Mouse (Mus musculus): ENCODE data around the gene Gucd1. TPM values are rescaled to one million over a fixed set of nuclear protein-coding genes. Genes with fewer than 3 reads are reported as not detected.

Gene Gucd1
- polyA plus RNA-seq, 1 experiment from 2014 or later: 19.7 TPM

GRCm38 (mm10) chr10:75490731-75491130 is 27.0 kb downstream of the Gucd1 start:
- Histone ChIP-seq H3K27ac (ENCODE audit: low read length) (no peak overlapping the region), H3K4me3 (ENCODE audit: low read depth, low read length) (no peak overlapping the region), H3K9me3 (replicated peaks; ENCODE audit: control insufficient read depth, low read length, poor library complexity, severe bottlenecking) (no peaks in the 10 kb centered on the region), H3K4me1 (ENCODE audit: control insufficient read depth, insufficient read depth, low read length) (no peaks in the 10 kb centered on the region), H3K4me2 (ENCODE audit: low read length) (no peak overlapping the region), H3K9ac (ENCODE audit: low read depth, low read length) (no peak overlapping the region), H3K27me3 (ENCODE audit: control insufficient read depth, insufficient read depth, low read depth, low read length) (no peaks in the 10 kb centered on the region), H3K36me3 (ENCODE audit: control insufficient read depth, insufficient read depth, low read length) (no peaks in the 10 kb centered on the region)
- ATAC-seq: no peak
- WGBS: 81% methylated on average over 2 of the region's 2 CpGs

- 75% methylated on average over 2 of the region's 2 CpGs for WGBS
- Histone ChIP-seq H3K4me3 (ENCODE audit: low read depth, low read length) (no peak overlapping the region), H3K27me3 (ENCODE audit: control insufficient read depth, insufficient read depth, low read depth, low read length) (no peaks in the 10 kb centered on the region), H3K4me1 (ENCODE audit: control insufficient read depth, insufficient read depth, low read length) (no peaks in the 10 kb centered on the region), H3K27ac (ENCODE audit: low read length) (no peak overlapping the region), H3K9me3 (replicated peaks; ENCODE audit: control insufficient read depth, low read length, poor library complexity, severe bottlenecking) (no peaks in the 10 kb centered on the region), H3K36me3 (ENCODE audit: control insufficient read depth, insufficient read depth, low read length) (no peaks in the 10 kb centered on the region), H3K4me2 (ENCODE audit: low read length) (no peak overlapping the region), H3K9ac (ENCODE audit: low read depth, low read length) (no peak overlapping the region)
- no peak for ATAC-seq
These were observed 28.2 kb downstream of the Gucd1 start for GRCm38 (mm10) chr10:75489522-75489921.

DNA sequence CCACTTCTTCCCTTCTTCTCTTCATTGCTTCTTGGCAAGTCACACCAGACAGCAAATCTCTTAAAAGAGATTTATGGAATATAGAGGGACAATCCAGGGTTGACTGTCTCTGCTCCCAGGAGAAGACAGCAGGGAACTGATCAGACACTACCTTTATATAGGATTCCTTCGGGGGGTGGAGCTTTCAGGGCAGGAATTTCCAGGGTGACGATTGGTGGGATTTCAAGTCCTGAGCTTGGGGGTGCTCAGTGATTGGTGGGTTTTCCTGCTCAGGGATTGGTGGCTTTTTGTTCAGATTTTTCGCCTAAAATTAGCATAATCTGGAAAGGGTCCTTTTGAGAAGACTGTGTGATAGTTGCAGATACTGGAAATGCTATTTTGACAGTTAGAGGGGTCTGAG is 30.6 kb downstream of the Gucd1 start:
- WGBS: 67% methylated on average over 3 of the region's 3 CpGs
- Histone ChIP-seq H3K4me2 (ENCODE audit: low read length) (no peak overlapping the region), H3K9ac (ENCODE audit: low read depth, low read length) (no peak overlapping the region), H3K4me3 (ENCODE audit: low read depth, low read length) (no peak overlapping the region), H3K9me3 (replicated peaks; ENCODE audit: control insufficient read depth, low read length, poor library complexity, severe bottlenecking) (no peaks in the 10 kb centered on the region), H3K27ac (ENCODE audit: low read length) (no peak overlapping the region), H3K27me3 (ENCODE audit: control insufficient read depth, insufficient read depth, low read depth, low read length) (no peaks in the 10 kb centered on the region), H3K4me1 (ENCODE audit: control insufficient read depth, insufficient read depth, low read length) (no peaks in the 10 kb centered on the region), H3K36me3 (ENCODE audit: control insufficient read depth, insufficient read depth, low read length) (no peaks in the 10 kb centered on the region)
- no peak for ATAC-seq

- WGBS: 52% methylated on average over 9 of the region's 9 CpGs
- no peak overlapping the region for H3K9ac ChIP-seq (ENCODE audit: low read depth, low read length)
- no peak overlapping the region for H3K4me2 ChIP-seq (ENCODE audit: low read length)
- H3K27ac ChIP-seq (ENCODE audit: low read length): no peak overlapping the region
- H3K4me3 ChIP-seq (ENCODE audit: low read depth, low read length): no peak overlapping the region
- H3K27me3 ChIP-seq (ENCODE audit: control insufficient read depth, insufficient read depth, low read depth, low read length): no peaks in the 10 kb centered on the region
- H3K4me1 ChIP-seq (ENCODE audit: control insufficient read depth, insufficient read depth, low read length): no peaks in the 10 kb centered on the region
- ATAC-seq: no peak; the same call in 1 of the 2 replicates
- no peaks in the 10 kb centered on the region for H3K9me3 ChIP-seq (replicated peaks; ENCODE audit: control insufficient read depth, low read length, poor library complexity, severe bottlenecking)
- no peaks in the 10 kb centered on the region for H3K36me3 ChIP-seq (ENCODE audit: control insufficient read depth, insufficient read depth, low read length)
These were observed 31.4 kb downstream of the Gucd1 start for GRCm38 (mm10) chr10:75486086-75486979.

GRCm38 (mm10) chr10:75484767-75485166 is 33.0 kb downstream of the Gucd1 start:
- Histone ChIP-seq H3K9me3 (replicated peaks; ENCODE audit: control insufficient read depth, low read length, poor library complexity, severe bottlenecking) (no peaks in the 10 kb centered on the region), H3K27me3 (ENCODE audit: control insufficient read depth, insufficient read depth, low read depth, low read length) (no peaks in the 10 kb centered on the region), H3K9ac (ENCODE audit: low read depth, low read length) (no peak overlapping the region), H3K27ac (ENCODE audit: low read length) (no peak overlapping the region), H3K4me2 (ENCODE audit: low read length) (no peak overlapping the region), H3K36me3 (ENCODE audit: control insufficient read depth, insufficient read depth, low read length) (no peaks in the 10 kb centered on the region), H3K4me3 (ENCODE audit: low read depth, low read length) (no peak overlapping the region), H3K4me1 (ENCODE audit: control insufficient read depth, insufficient read depth, low read length) (no peaks in the 10 kb centered on the region)
- ATAC-seq: no peak
- 79% methylated on average over 6 of the region's 6 CpGs for WGBS

DNA sequence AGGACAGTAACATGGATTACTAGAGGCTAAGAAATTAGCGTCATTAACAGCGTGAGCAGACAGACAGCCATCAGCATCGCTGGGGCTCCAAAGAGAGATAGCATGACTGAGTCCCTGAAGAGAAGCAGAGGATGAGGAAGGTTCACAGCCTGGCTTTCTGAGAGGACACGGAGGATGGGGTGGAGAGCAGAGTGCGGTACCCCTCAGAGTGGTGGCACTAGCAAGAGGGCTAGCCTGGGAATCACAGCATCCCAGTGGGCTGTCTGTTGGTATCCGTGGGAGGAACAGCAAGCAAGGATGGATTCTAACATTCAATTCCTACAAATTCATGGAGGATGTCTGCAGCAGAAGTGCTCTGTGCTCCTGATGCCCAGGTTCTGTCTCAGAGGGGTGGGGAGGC is 33.7 kb downstream of the Gucd1 start:
- no peaks in the 10 kb centered on the region for H3K36me3 ChIP-seq (ENCODE audit: control insufficient read depth, insufficient read depth, low read length)
- no peak overlapping the region for H3K4me2 ChIP-seq (ENCODE audit: low read length)
- H3K27ac ChIP-seq (ENCODE audit: low read length): no peak overlapping the region
- H3K4me3 ChIP-seq (ENCODE audit: low read depth, low read length): no peak overlapping the region
- no peaks in the 10 kb centered on the region for H3K9me3 ChIP-seq (replicated peaks; ENCODE audit: control insufficient read depth, low read length, poor library complexity, severe bottlenecking)
- no peak overlapping the region for H3K9ac ChIP-seq (ENCODE audit: low read depth, low read length)
- no peaks in the 10 kb centered on the region for H3K27me3 ChIP-seq (ENCODE audit: control insufficient read depth, insufficient read depth, low read depth, low read length)
- H3K4me1 ChIP-seq (ENCODE audit: control insufficient read depth, insufficient read depth, low read length): no peaks in the 10 kb centered on the region
- WGBS: 88% methylated on average over 6 of the region's 6 CpGs
- no peak for ATAC-seq

DNA sequence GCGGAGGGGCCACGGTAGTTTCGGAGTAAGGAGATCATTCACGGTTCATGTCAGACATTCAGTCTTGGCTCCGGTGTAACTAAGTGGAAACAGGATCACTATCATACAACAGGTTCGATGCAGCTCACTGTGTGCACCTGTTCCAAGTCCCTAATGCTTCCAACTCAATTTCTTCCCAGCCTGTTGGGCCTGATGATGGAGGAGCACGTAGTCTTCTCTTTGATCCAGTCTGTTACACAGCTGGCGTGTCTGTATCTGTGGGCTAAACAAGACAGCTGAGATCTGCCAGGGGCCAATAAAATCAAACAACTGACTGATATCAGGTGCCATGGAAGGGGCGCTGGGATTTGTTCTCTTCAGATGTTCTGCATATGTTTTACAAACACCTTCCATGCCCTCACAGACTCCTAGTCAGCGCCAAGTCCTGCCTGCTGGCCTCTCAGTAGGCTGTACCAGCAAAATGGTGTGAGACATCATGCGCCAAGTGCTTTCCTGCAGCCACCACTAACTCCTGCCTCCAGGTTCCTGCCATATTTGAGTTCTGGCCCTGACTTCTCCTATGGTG is 34.8 kb downstream of the Gucd1 start:
- H3K9ac ChIP-seq (ENCODE audit: low read depth, low read length): no peak overlapping the region
- H3K4me3 ChIP-seq (ENCODE audit: low read depth, low read length): no peak overlapping the region
- no peaks in the 10 kb centered on the region for H3K27me3 ChIP-seq (ENCODE audit: control insufficient read depth, insufficient read depth, low read depth, low read length)
- H3K36me3 ChIP-seq (ENCODE audit: control insufficient read depth, insufficient read depth, low read length): no peaks in the 10 kb centered on the region
- H3K9me3 ChIP-seq (replicated peaks; ENCODE audit: control insufficient read depth, low read length, poor library complexity, severe bottlenecking): no peaks in the 10 kb centered on the region
- no peak overlapping the region for H3K4me2 ChIP-seq (ENCODE audit: low read length)
- no peaks in the 10 kb centered on the region for H3K4me1 ChIP-seq (ENCODE audit: control insufficient read depth, insufficient read depth, low read length)
- WGBS: 78% methylated on average over 11 of the region's 11 CpGs
- no peak overlapping the region for H3K27ac ChIP-seq (ENCODE audit: low read length)
- no peak for ATAC-seq

GRCm38 (mm10) chr10:75482271-75482670 is 35.5 kb downstream of the Gucd1 start:
- no peak for ATAC-seq
- H3K27ac ChIP-seq (ENCODE audit: low read length): no peak overlapping the region
- no peaks in the 10 kb centered on the region for H3K9me3 ChIP-seq (replicated peaks; ENCODE audit: control insufficient read depth, low read length, poor library complexity, severe bottlenecking)

GRCm38 (mm10) chr10:75481703-75482102 is 36.1 kb downstream of the Gucd1 start:
- Histone ChIP-seq H3K4me3 (ENCODE audit: low read depth, low read length) (no peak overlapping the region), H3K36me3 (ENCODE audit: control insufficient read depth, insufficient read depth, low read length) (no peaks in the 10 kb centered on the region), H3K4me2 (ENCODE audit: low read length) (no peak overlapping the region), H3K9me3 (replicated peaks; ENCODE audit: control insufficient read depth, low read length, poor library complexity, severe bottlenecking) (no peaks in the 10 kb centered on the region), H3K27ac (ENCODE audit: low read length) (no peak overlapping the region), H3K4me1 (ENCODE audit: control insufficient read depth, insufficient read depth, low read length) (no peaks in the 10 kb centered on the region), H3K9ac (ENCODE audit: low read depth, low read length) (no peak overlapping the region), H3K27me3 (ENCODE audit: control insufficient read depth, insufficient read depth, low read depth, low read length) (no peaks in the 10 kb centered on the region)
- no peak for ATAC-seq
- 86% methylated on average over 4 of the region's 4 CpGs for WGBS

More at GRCm38 (mm10) chr10:75482271-75482670, 35.5 kb downstream of the Gucd1 start:
- H3K4me2 ChIP-seq (ENCODE audit: low read length): no peak overlapping the region
- H3K4me3 ChIP-seq (ENCODE audit: low read depth, low read length): no peak overlapping the region
- H3K9ac ChIP-seq (ENCODE audit: low read depth, low read length): no peak overlapping the region
- WGBS: 90% methylated on average over 5 of the region's 5 CpGs
- H3K36me3 ChIP-seq (ENCODE audit: control insufficient read depth, insufficient read depth, low read length): no peaks in the 10 kb centered on the region
- H3K27me3 ChIP-seq (ENCODE audit: control insufficient read depth, insufficient read depth, low read depth, low read length): no peaks in the 10 kb centered on the region
- H3K4me1 ChIP-seq (ENCODE audit: control insufficient read depth, insufficient read depth, low read length): no peaks in the 10 kb centered on the region

All from midbrain, embryonic 16.5 days (tissue).